Mouse (Mus musculus) cerebellum, adult 2 months (tissue): ENCODE results near the gene Akap10.
"Not testable (repeated sequence)": the region's sequence is repeated elsewhere in the genome, so short reads cannot be mapped to it uniquely, and the experiment has no call there.

ENCODE experiments used
- CTCF ChIP-seq: fragments of 200-500 bp; IDR thresholded peaks from 2 replicates; pipeline ENCODE4 v1.5.1; 2011; ENCODE audit warnings: low read depth, mild to moderate bottlenecking, control low read depth, low read length, moderate library complexity, borderline replicate concordance; ENCODE audit not compliant: insufficient read depth
- POLR2A ChIP-seq: fragments of 200-500 bp; IDR thresholded peaks from 2 replicates; pipeline ENCODE4 v1.6.1; 2011; ENCODE audit warnings: low read length, control low read depth, borderline replicate concordance; ENCODE audit not compliant: insufficient read depth

GRCm38 (mm10) chr11:61958706-61959105 lies 28.7 kb upstream of the Akap10 start:
- not testable (repeated sequence) for TF ChIP-seq CTCF, POLR2A
